Mouse (Mus musculus): ENCODE measurements at regions not wholly inside any gene's neighbourhood (a gene's known extent, or its start where the extent isn't known, plus 50 kb on each side); places are given as distances from the start of the nearest gene placed in this dataset.

DNA sequence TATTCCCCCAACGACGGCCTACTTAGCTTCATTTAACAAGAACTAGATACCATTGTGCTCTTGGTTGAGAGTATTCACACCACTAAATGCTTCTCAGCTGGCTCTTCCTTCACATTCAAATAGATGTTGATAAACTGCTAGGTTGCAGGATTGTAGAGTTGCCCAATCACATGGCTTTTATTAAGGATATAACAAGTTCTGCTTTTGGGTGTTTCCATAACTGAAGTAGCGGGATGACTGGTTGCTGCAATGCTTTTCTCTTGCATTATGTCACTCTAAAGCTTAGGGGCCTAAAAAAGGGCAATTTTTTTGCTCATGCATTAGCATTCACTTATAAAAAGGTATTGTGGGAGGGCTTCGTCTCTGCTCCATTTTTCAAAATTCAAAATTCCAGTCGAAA, 641.9 kb downstream of the Robo2 start:
- Histone ChIP-seq H3K27me3 (replicated peaks; ENCODE audit: control insufficient read depth, insufficient read depth, low read length) (no peaks in the 10 kb centered on the region), H3K27ac (ENCODE audit: low read depth) (no peak overlapping the region), H3K9ac (ENCODE audit: low read length) (no peak overlapping the region), H3K4me1 (replicated peaks; ENCODE audit: control insufficient read depth, insufficient read depth, low read length) (no peaks in the 10 kb centered on the region), H3K4me3 (ENCODE audit: low read depth, low read length) (no peak overlapping the region), H3K9me3 (ENCODE audit: control insufficient read depth, low read length) (no peaks in the 10 kb centered on the region), H3K4me2 (ENCODE audit: low read length) (no peak overlapping the region), H3K36me3 (ENCODE audit: control insufficient read depth, insufficient read depth, low read length) (no peaks in the 10 kb centered on the region)
- no peak for DNase-seq (ENCODE audit: low spot score)
- 89% methylated on average over 5 of the region's 5 CpGs for WGBS
- ATAC-seq (replicated peaks; ENCODE audit: low FRiP score, low TSS enrichment, low read depth) = no peak

DNA sequence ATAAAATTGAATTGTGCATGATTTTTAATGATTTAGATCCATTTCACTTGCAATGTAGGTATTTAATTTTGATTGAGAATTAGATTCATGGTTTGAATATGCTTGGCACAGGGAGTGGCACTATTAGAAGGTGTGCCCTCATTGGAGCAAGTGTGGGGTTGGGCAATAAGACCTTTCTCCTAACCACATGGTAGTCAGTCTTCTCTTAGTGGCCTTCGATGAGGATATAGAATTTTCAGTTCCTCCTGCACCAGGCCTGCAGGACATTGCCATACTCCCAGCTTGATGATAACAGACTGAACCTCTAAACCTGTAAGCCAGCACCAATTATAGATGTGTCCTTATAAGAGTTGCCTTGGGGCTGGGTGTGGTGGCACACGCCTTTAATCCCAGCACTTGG, 642.9 kb downstream of the Robo2 start:
- H3K9ac ChIP-seq (ENCODE audit: low read length) = no peak overlapping the region
- no peaks in the 10 kb centered on the region for H3K9me3 ChIP-seq (ENCODE audit: control insufficient read depth, low read length)
- H3K36me3 ChIP-seq (ENCODE audit: control insufficient read depth, insufficient read depth, low read length) = no peaks in the 10 kb centered on the region
- H3K4me2 ChIP-seq (ENCODE audit: low read length) = no peak overlapping the region
- no peak for DNase-seq (ENCODE audit: low spot score)
- no peak overlapping the region for H3K4me3 ChIP-seq (ENCODE audit: low read depth, low read length)
- 89% methylated on average over 2 of the region's 2 CpGs for WGBS
- no peak overlapping the region for H3K27ac ChIP-seq (ENCODE audit: low read depth)
- H3K27me3 ChIP-seq (replicated peaks; ENCODE audit: control insufficient read depth, insufficient read depth, low read length) = no peaks in the 10 kb centered on the region
- ATAC-seq (replicated peaks; ENCODE audit: low FRiP score, low TSS enrichment, low read depth) = no peak
- no peaks in the 10 kb centered on the region for H3K4me1 ChIP-seq (replicated peaks; ENCODE audit: control insufficient read depth, insufficient read depth, low read length)

DNA sequence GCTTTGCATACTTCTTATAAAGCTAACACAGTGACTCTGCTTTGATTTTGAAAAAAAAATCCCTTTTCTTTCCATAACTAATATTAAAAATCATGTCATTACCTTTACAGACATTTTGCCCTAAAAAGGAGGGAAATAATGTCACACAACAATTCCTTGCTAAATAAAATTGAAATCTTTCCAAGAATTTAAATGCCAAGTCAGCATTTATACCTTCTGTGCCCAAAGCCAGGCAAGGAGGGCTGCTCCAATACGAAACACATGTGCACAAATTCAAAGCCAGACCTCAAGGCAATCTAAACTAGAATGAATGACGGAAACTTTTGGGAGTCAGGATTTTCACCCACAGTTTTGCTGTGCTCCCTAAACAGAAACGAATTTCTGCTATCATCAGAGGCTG, 646.4 kb downstream of the Robo2 start:
- no peak for ATAC-seq (replicated peaks; ENCODE audit: low FRiP score, low TSS enrichment, low read depth)
- Histone ChIP-seq H3K4me2 (ENCODE audit: low read length) (no peak overlapping the region), H3K4me3 (ENCODE audit: low read depth, low read length) (no peak overlapping the region)

DNA sequence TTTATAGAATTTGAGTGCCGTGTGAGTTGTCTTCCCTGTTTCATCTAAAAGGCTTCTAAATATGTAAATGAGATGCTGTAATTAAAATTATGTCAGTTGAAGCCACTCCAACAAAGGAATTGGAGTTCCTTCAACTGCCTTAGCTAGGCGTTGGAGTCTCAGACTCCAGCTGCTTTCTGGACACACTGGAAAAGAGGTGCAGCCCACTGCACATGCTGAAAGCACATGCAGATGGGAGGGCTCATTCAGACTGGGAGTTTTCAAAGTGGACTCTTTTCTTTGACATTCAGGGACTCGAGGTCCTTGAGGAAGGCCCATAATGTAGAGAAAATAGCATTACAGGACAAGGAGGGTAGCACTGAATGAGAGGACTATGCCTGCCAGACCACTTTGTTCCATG, 650.7 kb downstream of the Robo2 start:
- no peak overlapping the region for H3K4me3 ChIP-seq (ENCODE audit: low read depth, low read length)
- H3K9ac ChIP-seq (ENCODE audit: low read length) = no peak overlapping the region
- DNase-seq (ENCODE audit: low spot score) = no peak
- H3K36me3 ChIP-seq (ENCODE audit: control insufficient read depth, insufficient read depth, low read length) = no peaks in the 10 kb centered on the region
- no peaks in the 10 kb centered on the region for H3K27me3 ChIP-seq (replicated peaks; ENCODE audit: control insufficient read depth, insufficient read depth, low read length)
- no peak overlapping the region for H3K4me2 ChIP-seq (ENCODE audit: low read length)
- ATAC-seq (replicated peaks; ENCODE audit: low FRiP score, low TSS enrichment, low read depth) = no peak
- H3K9me3 ChIP-seq (ENCODE audit: control insufficient read depth, low read length) = no peaks in the 10 kb centered on the region
- no peaks in the 10 kb centered on the region for H3K4me1 ChIP-seq (replicated peaks; ENCODE audit: control insufficient read depth, insufficient read depth, low read length)
- H3K27ac ChIP-seq (ENCODE audit: low read depth) = no peak overlapping the region
- 76% methylated on average over 3 of the region's 3 CpGs for WGBS

More for the DNA sequence above, 646.4 kb downstream of the Robo2 start:
- no peak overlapping the region for H3K9ac ChIP-seq (ENCODE audit: low read length)
- no peaks in the 10 kb centered on the region for H3K27me3 ChIP-seq (replicated peaks; ENCODE audit: control insufficient read depth, insufficient read depth, low read length)
- H3K4me1 ChIP-seq (replicated peaks; ENCODE audit: control insufficient read depth, insufficient read depth, low read length) = no peaks in the 10 kb centered on the region
- DNase-seq (ENCODE audit: low spot score) = no peak
- no peaks in the 10 kb centered on the region for H3K36me3 ChIP-seq (ENCODE audit: control insufficient read depth, insufficient read depth, low read length)
- WGBS = 84% methylated on average over 3 of the region's 3 CpGs
- no peak overlapping the region for H3K27ac ChIP-seq (ENCODE audit: low read depth)
- no peaks in the 10 kb centered on the region for H3K9me3 ChIP-seq (ENCODE audit: control insufficient read depth, low read length)

DNA sequence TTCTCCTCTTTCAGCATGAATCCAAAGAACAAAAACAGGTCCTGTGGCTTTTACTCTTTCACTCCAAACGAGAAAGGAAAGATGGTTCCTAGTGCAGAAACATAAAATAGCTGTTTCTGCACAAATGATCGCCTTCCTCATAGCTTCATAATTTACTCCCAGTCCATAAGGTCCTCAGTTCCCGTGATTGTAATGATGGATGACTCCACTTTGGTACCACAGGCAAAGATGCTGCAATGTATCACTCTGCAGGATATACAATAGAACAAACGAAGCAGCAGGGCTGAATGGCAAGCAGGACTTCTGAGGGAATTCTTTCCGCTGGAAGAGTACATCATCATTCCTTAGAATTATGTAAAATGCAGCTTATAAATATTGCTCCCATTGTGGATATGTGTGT, 652.8 kb downstream of the Robo2 start:
- ATAC-seq (replicated peaks; ENCODE audit: low FRiP score, low TSS enrichment, low read depth) = no peak
- Histone ChIP-seq H3K27ac (ENCODE audit: low read depth) (no peak overlapping the region), H3K36me3 (ENCODE audit: control insufficient read depth, insufficient read depth, low read length) (no peaks in the 10 kb centered on the region), H3K27me3 (replicated peaks; ENCODE audit: control insufficient read depth, insufficient read depth, low read length) (no peaks in the 10 kb centered on the region), H3K4me3 (ENCODE audit: low read depth, low read length) (no peak overlapping the region), H3K9ac (ENCODE audit: low read length) (no peak overlapping the region), H3K9me3 (ENCODE audit: control insufficient read depth, low read length) (no peaks in the 10 kb centered on the region), H3K4me1 (replicated peaks; ENCODE audit: control insufficient read depth, insufficient read depth, low read length) (no peaks in the 10 kb centered on the region; the same call in 1 of the 2 replicates), H3K4me2 (ENCODE audit: low read length) (no peak overlapping the region)
- DNase-seq (ENCODE audit: low spot score) = no peak
- 42% methylated on average over 5 of the region's 5 CpGs for WGBS

DNA sequence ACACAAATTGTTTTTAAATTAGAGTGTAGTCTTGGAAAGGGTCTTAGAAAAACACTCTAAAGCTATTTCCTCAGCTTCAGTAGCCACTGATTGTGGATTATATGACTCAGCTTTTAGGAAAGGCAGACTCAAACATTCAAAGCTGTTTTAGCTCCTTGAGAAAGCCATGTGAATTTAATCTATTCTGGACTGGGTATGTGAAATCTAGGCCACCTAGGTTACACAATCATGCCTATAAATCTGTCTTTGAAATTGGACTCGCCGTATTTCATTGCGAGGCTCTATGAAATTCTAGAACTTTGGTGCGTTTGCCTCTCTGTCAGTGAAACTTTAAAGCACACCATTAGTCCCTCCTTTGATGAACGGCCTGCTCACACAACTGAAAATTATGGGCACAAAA, 657.3 kb downstream of the Robo2 start:
- no peak overlapping the region for H3K27ac ChIP-seq (ENCODE audit: low read depth)
- H3K4me2 ChIP-seq (ENCODE audit: low read length) = no peak overlapping the region
- no peaks in the 10 kb centered on the region for H3K9me3 ChIP-seq (ENCODE audit: control insufficient read depth, low read length)
- no peaks in the 10 kb centered on the region for H3K36me3 ChIP-seq (ENCODE audit: control insufficient read depth, insufficient read depth, low read length)
- no peaks in the 10 kb centered on the region; the same call in 1 of the 2 replicates for H3K4me1 ChIP-seq (replicated peaks; ENCODE audit: control insufficient read depth, insufficient read depth, low read length)
- H3K27me3 ChIP-seq (replicated peaks; ENCODE audit: control insufficient read depth, insufficient read depth, low read length) = no peaks in the 10 kb centered on the region
- H3K4me3 ChIP-seq (ENCODE audit: low read depth, low read length) = no peak overlapping the region
- DNase-seq (ENCODE audit: low spot score) = no peak
- H3K9ac ChIP-seq (ENCODE audit: low read length) = no peak overlapping the region
- ATAC-seq (replicated peaks; ENCODE audit: low FRiP score, low TSS enrichment, low read depth) = no peak
- WGBS = 57% methylated on average over 5 of the region's 5 CpGs

DNA sequence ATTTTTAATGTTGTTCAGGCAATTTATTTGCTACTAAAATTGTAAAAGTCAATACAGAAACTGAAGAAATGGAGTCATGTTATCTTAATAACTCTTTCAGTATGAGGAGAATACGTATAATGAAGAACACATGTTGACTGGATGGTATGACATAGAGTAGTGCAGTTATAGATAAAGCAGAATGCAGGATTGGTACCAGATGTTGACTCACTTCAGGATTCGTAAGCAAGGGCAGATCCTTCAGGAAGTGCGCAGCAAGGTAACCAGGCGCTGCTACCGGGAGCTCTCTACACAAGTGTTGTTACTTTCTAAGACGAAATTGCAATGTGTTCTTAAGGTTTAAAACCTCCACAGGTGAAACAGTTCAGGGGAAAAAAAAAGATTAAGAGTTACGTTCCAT, 683.3 kb downstream of the Robo2 start:
- WGBS = 83% methylated on average over 7 of the region's 7 CpGs

DNA sequence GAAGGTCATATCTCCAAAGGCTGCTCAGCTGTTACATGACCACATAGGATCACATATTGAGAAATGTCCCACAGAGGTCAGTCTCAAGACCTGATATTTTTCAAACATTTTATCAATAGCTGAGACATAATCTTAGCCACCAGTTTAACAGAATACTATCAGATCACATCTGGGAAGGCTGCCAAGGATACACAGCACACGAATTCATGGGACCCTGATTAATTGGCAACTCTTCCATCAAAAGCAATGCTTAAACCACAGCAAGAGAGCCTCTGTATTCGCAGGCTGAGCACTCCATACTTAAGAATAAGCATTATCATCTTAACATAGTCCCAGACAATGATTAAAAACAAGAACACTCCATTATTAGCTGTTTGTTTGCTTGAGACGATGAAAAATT, 691.9 kb downstream of the Robo2 start:
- WGBS = 67% methylated on average over 3 of the region's 3 CpGs

More for the DNA sequence above, 683.3 kb downstream of the Robo2 start:
- Histone ChIP-seq H3K27me3 (replicated peaks; ENCODE audit: control insufficient read depth, insufficient read depth, low read length) (no peaks in the 10 kb centered on the region), H3K4me3 (ENCODE audit: low read depth, low read length) (no peak overlapping the region), H3K9me3 (ENCODE audit: control insufficient read depth, low read length) (no peaks in the 10 kb centered on the region), H3K4me2 (ENCODE audit: low read length) (no peak overlapping the region), H3K36me3 (ENCODE audit: control insufficient read depth, insufficient read depth, low read length) (no peaks in the 10 kb centered on the region), H3K27ac (ENCODE audit: low read depth) (no peak overlapping the region), H3K4me1 (replicated peaks; ENCODE audit: control insufficient read depth, insufficient read depth, low read length) (no peaks in the 10 kb centered on the region), H3K9ac (ENCODE audit: low read length) (no peak overlapping the region)
- no peak for DNase-seq (ENCODE audit: low spot score)
- no peak for ATAC-seq (replicated peaks; ENCODE audit: low FRiP score, low TSS enrichment, low read depth)

DNA sequence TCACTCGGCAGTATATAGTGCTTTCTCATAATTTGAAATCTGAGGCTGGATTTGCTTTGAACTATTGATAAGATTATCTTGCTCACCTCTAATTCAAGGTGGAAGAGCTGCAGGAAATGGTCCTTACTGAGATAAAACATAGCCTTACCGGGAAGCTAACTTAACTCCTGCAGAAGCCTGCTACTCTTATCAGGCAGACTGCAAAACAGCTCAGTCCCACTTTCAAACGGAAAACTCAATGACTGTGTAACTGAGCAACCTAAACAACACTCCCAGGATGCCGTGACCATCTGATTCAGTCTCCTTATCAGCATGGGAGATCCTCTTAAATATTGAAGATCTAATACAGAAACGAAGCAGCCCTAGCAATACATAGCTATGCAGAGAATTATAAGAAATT, 695.3 kb downstream of the Robo2 start:
- no peak overlapping the region for H3K4me2 ChIP-seq (ENCODE audit: low read length)
- no peaks in the 10 kb centered on the region for H3K36me3 ChIP-seq (ENCODE audit: control insufficient read depth, insufficient read depth, low read length)
- no peaks in the 10 kb centered on the region for H3K27me3 ChIP-seq (replicated peaks; ENCODE audit: control insufficient read depth, insufficient read depth, low read length)
- 48% methylated on average over 5 of the region's 5 CpGs for WGBS
- no peaks in the 10 kb centered on the region for H3K4me1 ChIP-seq (replicated peaks; ENCODE audit: control insufficient read depth, insufficient read depth, low read length)
- H3K27ac ChIP-seq (ENCODE audit: low read depth) = no peak overlapping the region
- ATAC-seq (replicated peaks; ENCODE audit: low FRiP score, low TSS enrichment, low read depth) = no peak
- H3K9me3 ChIP-seq (ENCODE audit: control insufficient read depth, low read length) = no peaks in the 10 kb centered on the region
- no peak for DNase-seq (ENCODE audit: low spot score)
- no peak overlapping the region for H3K4me3 ChIP-seq (ENCODE audit: low read depth, low read length)
- H3K9ac ChIP-seq (ENCODE audit: low read length) = no peak overlapping the region

More for the DNA sequence above, 691.9 kb downstream of the Robo2 start:
- H3K4me1 ChIP-seq (replicated peaks; ENCODE audit: control insufficient read depth, insufficient read depth, low read length) = no peaks in the 10 kb centered on the region
- no peak for ATAC-seq (replicated peaks; ENCODE audit: low FRiP score, low TSS enrichment, low read depth)
- no peak for DNase-seq (ENCODE audit: low spot score)
- no peaks in the 10 kb centered on the region for H3K9me3 ChIP-seq (ENCODE audit: control insufficient read depth, low read length)
- H3K4me2 ChIP-seq (ENCODE audit: low read length) = no peak overlapping the region
- no peak overlapping the region for H3K27ac ChIP-seq (ENCODE audit: low read depth)
- H3K36me3 ChIP-seq (ENCODE audit: control insufficient read depth, insufficient read depth, low read length) = no peaks in the 10 kb centered on the region
- no peak overlapping the region for H3K4me3 ChIP-seq (ENCODE audit: low read depth, low read length)
- H3K9ac ChIP-seq (ENCODE audit: low read length) = no peak overlapping the region
- H3K27me3 ChIP-seq (replicated peaks; ENCODE audit: control insufficient read depth, insufficient read depth, low read length) = no peaks in the 10 kb centered on the region
